Mouse (Mus musculus) regulatory T cell (primary cell): ENCODE measurements around the gene Etv6.

ENCODE experiments used
- in situ Hi-C: fragments of 300-600 bp; cut with MboI, MseI; formaldehyde crosslinking; loops from one replicate; pipeline ENCODE4 v1.15.1; 2025; ENCODE audit warnings: high pct_unique_total_duplicates

The Etv6 gene

GRCm38 (mm10) chr6:134045092-134045868, 9.8 kb downstream of the Etv6 start:
- in situ Hi-C loops, result no loop called here

GRCm38 (mm10) chr6:134046136-134046535, 10.6 kb downstream of the Etv6 start:
- in situ Hi-C loops, result no loop called here

- in situ Hi-C loops, result no loop called here
Measured at GRCm38 (mm10) chr6:134047249-134047648, 11.7 kb downstream of the Etv6 start.

GRCm38 (mm10) chr6:134047974-134048373, 12.5 kb downstream of the Etv6 start:
- in situ Hi-C loops, result no loop called here

- in situ Hi-C loops, result no loop called here
Measured at GRCm38 (mm10) chr6:134048965-134049364, 13.5 kb downstream of the Etv6 start.

GRCm38 (mm10) chr6:134050466-134050865, 15.0 kb downstream of the Etv6 start:
- in situ Hi-C loops, result no loop called here

- in situ Hi-C loops, result no loop called here
Measured at GRCm38 (mm10) chr6:134051950-134052349, 16.4 kb downstream of the Etv6 start.

GRCm38 (mm10) chr6:134053146-134053545, 17.6 kb downstream of the Etv6 start:
- in situ Hi-C loops, result no loop called here

- in situ Hi-C loops, result no loop called here
Measured at GRCm38 (mm10) chr6:134053566-134053965, 18.1 kb downstream of the Etv6 start.

- in situ Hi-C loops, result loop anchor here (5.0 kb wide), 1 partner anchor 67 kb away; no protein-coding TSS in a partner anchor
Measured at GRCm38 (mm10) chr6:134055588-134055987, 20.1 kb downstream of the Etv6 start.

- in situ Hi-C loops, result loop anchor here (5.0 kb wide), 1 partner anchor 64 kb away; no protein-coding TSS in a partner anchor
Measured at GRCm38 (mm10) chr6:134058451-134058850, 23.0 kb downstream of the Etv6 start.

GRCm38 (mm10) chr6:134058886-134059551, 23.5 kb downstream of the Etv6 start:
- in situ Hi-C loops, result loop anchor here (5.0 kb wide), 1 partner anchor 63 kb away; no protein-coding TSS in a partner anchor

GRCm38 (mm10) chr6:134059552-134059891, 24.0 kb downstream of the Etv6 start:
- in situ Hi-C loops, result loop anchor here (5.0 kb wide), 1 partner anchor 63 kb away; no protein-coding TSS in a partner anchor

GRCm38 (mm10) chr6:134060036-134060435, 24.5 kb downstream of the Etv6 start:
- in situ Hi-C loops, result no loop called here

GRCm38 (mm10) chr6:134060811-134061210, 25.3 kb downstream of the Etv6 start:
- in situ Hi-C loops, result no loop called here

- in situ Hi-C loops, result no loop called here
Measured at GRCm38 (mm10) chr6:134065018-134065725, 29.7 kb downstream of the Etv6 start.

- in situ Hi-C loops, result no loop called here
Measured at GRCm38 (mm10) chr6:134066112-134066511, 30.6 kb downstream of the Etv6 start.

- in situ Hi-C loops, result no loop called here
Measured at GRCm38 (mm10) chr6:134066996-134067395, 31.5 kb downstream of the Etv6 start.

GRCm38 (mm10) chr6:134067536-134067935, 32.0 kb downstream of the Etv6 start:
- in situ Hi-C loops, result no loop called here

GRCm38 (mm10) chr6:134072439-134072838, 36.9 kb downstream of the Etv6 start:
- in situ Hi-C loops, result no loop called here

GRCm38 (mm10) chr6:134072906-134073305, 37.4 kb downstream of the Etv6 start:
- in situ Hi-C loops, result no loop called here

- in situ Hi-C loops, result no loop called here
Measured at GRCm38 (mm10) chr6:134074353-134074752, 38.9 kb downstream of the Etv6 start.
